In the genomic region with DNA sequence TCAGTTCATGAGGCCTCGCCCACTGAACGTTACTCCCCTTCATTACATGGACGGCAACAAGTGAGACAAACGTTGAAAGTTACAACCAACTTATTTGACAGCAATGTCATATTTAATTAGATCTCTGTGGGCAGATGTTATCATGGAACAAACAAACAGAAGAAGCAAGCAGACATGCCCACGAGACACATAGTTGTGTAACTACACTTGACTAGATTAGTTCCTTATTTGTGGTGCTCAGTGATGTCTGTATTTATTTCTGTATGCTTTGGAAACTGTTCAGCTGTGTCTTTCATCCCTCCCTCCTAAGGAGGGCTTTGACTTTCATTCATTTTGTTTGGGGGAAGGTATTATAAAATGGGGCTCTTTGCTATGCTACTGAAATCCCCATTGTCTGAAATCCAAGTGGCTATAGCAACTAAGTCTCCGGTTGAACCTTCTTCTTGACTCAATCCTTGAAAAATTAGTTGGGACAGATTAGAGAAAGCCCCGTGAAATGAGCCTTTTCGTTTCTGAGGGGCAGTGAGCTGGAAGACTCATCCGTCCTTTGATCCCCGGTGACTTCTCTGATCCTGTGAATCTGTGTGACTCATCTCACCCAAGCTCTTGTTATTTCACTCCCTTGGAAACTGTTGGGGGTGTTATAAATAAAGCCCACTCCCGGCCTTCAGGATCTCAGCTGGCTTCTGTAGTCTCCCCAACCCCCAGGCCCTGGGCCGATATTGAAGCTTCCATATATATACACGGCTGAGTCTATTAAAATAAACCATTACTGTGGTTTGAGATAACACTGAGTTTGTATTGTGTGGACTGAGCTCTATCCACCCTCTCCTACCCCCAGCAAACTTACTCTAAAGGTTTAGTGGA, we compare ENCODE assay signal across 27 mouse cellular contexts. TPM values are rescaled to one million over a fixed set of nuclear protein-coding genes. Genes with fewer than 3 reads are reported as not detected.
DNase-seq lines count a peak whose midpoint lies in the region; ATAC-seq and TF ChIP-seq lines count a peak whose summit lies in the region.
"Had no signal": no experiment of that assay in that cellular context is flagged by ENCODE, and none has a peak within 500 bp of the region (broad histone marks: within the 10 kb centered on the region; RNA-seq: fewer than 3 reads in every experiment).

No protein-coding gene starts in this region.

- no peak overlapping the region for H3K9ac ChIP-seq in midbrain, embryonic 15.5 days
- H3K9ac ChIP-seq: embryonic facial prominence, embryonic 12.5 days; heart, embryonic 12.5 days; hindbrain, embryonic 13.5 days; liver, embryonic 12.5 days; neural tube, embryonic 13.5 days had no signal

- no peak for ATAC-seq in midbrain, embryonic 15.5 days (replicated peaks)
- peak; percentile 57 for ATAC-seq in Patski
- peak; percentile 79 for ATAC-seq in megakaryocyte progenitor cell, adult 5-6 weeks (replicated peaks; ENCODE audit: poor library complexity)
- ATAC-seq: forebrain, embryonic 14.5 days; liver, embryonic 12.5 days had no signal

- H3K4me3 ChIP-seq in midbrain, embryonic 10.5 days = no peak overlapping the region
- H3K4me3 ChIP-seq in midbrain, embryonic 15.5 days = no peak overlapping the region
- H3K4me3 ChIP-seq: embryonic facial prominence, embryonic 12.5 days; erythroblast, embryonic 14.5 days; heart, embryonic 12.5 days; hindbrain, embryonic 13.5 days; left cerebral cortex, adult 2 months; liver, embryonic 12.5 days; neural tube, embryonic 13.5 days had no signal

- H3K9me3 ChIP-seq in midbrain, embryonic 10.5 days (replicated peaks) = no peaks in the 10 kb centered on the region
- H3K9me3 ChIP-seq in midbrain, embryonic 15.5 days = no peaks in the 10 kb centered on the region
- H3K9me3 ChIP-seq: embryonic facial prominence, embryonic 12.5 days; heart, embryonic 12.5 days; hindbrain, embryonic 13.5 days; liver, embryonic 12.5 days; neural tube, embryonic 13.5 days had no signal

- H3K36me3 ChIP-seq in midbrain, embryonic 10.5 days = no peaks in the 10 kb centered on the region
- H3K36me3 ChIP-seq in midbrain, embryonic 15.5 days (replicated peaks) = no peaks in the 10 kb centered on the region
- H3K36me3 ChIP-seq: embryonic facial prominence, embryonic 12.5 days; heart, embryonic 12.5 days; hindbrain, embryonic 13.5 days; liver, embryonic 12.5 days; neural tube, embryonic 13.5 days had no signal

- in situ Hi-C loops in Patski (cut with MboI; ENCODE audit: low pct_unique_long_range_greater_than_20kb) = no loop called here

- H3K4me2 ChIP-seq in midbrain, embryonic 15.5 days = no peak overlapping the region
- H3K4me2 ChIP-seq: embryonic facial prominence, embryonic 12.5 days; heart, embryonic 12.5 days; hindbrain, embryonic 13.5 days; liver, embryonic 12.5 days; neural tube, embryonic 13.5 days had no signal

- H3K27ac ChIP-seq in midbrain, embryonic 10.5 days (replicated peaks) = 0 out of 2 replicates have a peak overlapping the region, but pooled peaks have one; percentile 10
- H3K27ac ChIP-seq in midbrain, embryonic 15.5 days = no peak overlapping the region
- H3K27ac ChIP-seq: embryonic facial prominence, embryonic 12.5 days; hindbrain, embryonic 13.5 days; left cerebral cortex, adult 2 months; liver, embryonic 12.5 days; neural tube, embryonic 13.5 days had no signal

- DNase-seq in midbrain, embryonic 10.5 days (ENCODE audit: low spot score) = peak; percentile 41
- no peak for DNase-seq in Patski (ENCODE audit: low read depth, low spot score)
- DNase-seq in liver = no peak
- no peak for DNase-seq in ovary, postnatal 36 days (ENCODE audit: low spot score)
- DNase-seq in urinary bladder, adult 2 months (ENCODE audit: low spot score) = no peak
- DNase-seq: adrenal gland, postnatal 36 days; cerebellum, adult 8-10 months; heart, postnatal 14 days; kidney, postnatal 36 days; layer of hippocampus, adult 9-11 months; lung, adult 2 months; lung, postnatal 4 days; right cerebral cortex, postnatal 14 days had no signal

- H3K27me3 ChIP-seq in midbrain, embryonic 10.5 days (ENCODE audit: low read depth, poor library complexity, severe bottlenecking) = peaks cover 22% of the 10 kb centered on the region; the same call in 1 of the 2 replicates
- no peaks in the 10 kb centered on the region for H3K27me3 ChIP-seq in midbrain, embryonic 15.5 days (replicated peaks)
- H3K27me3 ChIP-seq in Patski = no peaks in the 10 kb centered on the region
- H3K27me3 ChIP-seq: embryonic facial prominence, embryonic 12.5 days; heart, embryonic 12.5 days; hindbrain, embryonic 13.5 days; liver, embryonic 12.5 days; neural tube, embryonic 13.5 days had no signal

- no peak for TF ChIP-seq CTCF in Patski (IDR thresholded peaks at IDR 0.05)

- WGBS in midbrain, embryonic 10.5 days = 35% methylated on average over 13 of the region's 13 CpGs
- 25% methylated on average over 13 of the region's 13 CpGs for WGBS in midbrain, embryonic 15.5 days

- H3K4me1 ChIP-seq in midbrain, embryonic 10.5 days = peaks cover 41% of the 10 kb centered on the region
- no peaks in the 10 kb centered on the region for H3K4me1 ChIP-seq in midbrain, embryonic 15.5 days
- H3K4me1 ChIP-seq: heart, embryonic 12.5 days; hindbrain, embryonic 13.5 days; neural tube, embryonic 13.5 days had no signal

- CTCF ChIA-PET in Patski (lab: Charles Lee) = interaction anchor here (1.0 kb wide), 1 partner anchor 14 kb away, joined by 3 read pairs; no protein-coding TSS in a partner anchor

- POLR2A ChIA-PET in Patski (lab: Charles Lee) = no interaction called here

RNA-seq across cellular contexts. Expression of a gene that starts 12.4 kb away (rescaled TPM):
- polyA plus RNA-seq in midbrain, embryonic 10.5 days (2016; fragmentation: Nextera tagmentation; extraction: Ambion mirVana) = 1.8 and 2.6 TPM in 2 replicates
- 1.9 and 2.3 TPM in 2 replicates for polyA plus RNA-seq in midbrain, embryonic 15.5 days (2015; fragmentation: Nextera tagmentation; extraction: Ambion mirVana)
- not detected for polyA plus RNA-seq in Patski (2021)
- 0.27 TPM in 1 of 2 replicates, not detected in the other for total RNA-seq in megakaryocyte progenitor cell, adult 5-6 weeks (2015)
- not detected in 2 replicates for total RNA-seq in megakaryocyte progenitor cell, adult 5-6 weeks (2017)
- polyA plus RNA-seq in urinary bladder, adult 2 months (2012; rRNA removed) = 2.5 and 2.6 TPM in 2 replicates
- total RNA-seq: ES-E14 had no signal

RNA-seq across cellular contexts. Expression of a gene that starts 28.7 kb away (rescaled TPM):
- polyA plus RNA-seq in midbrain, embryonic 10.5 days (2016; fragmentation: Nextera tagmentation; extraction: Ambion mirVana) = not detected in 2 replicates
- polyA plus RNA-seq in midbrain, embryonic 15.5 days (2015; fragmentation: Nextera tagmentation; extraction: Ambion mirVana) = not detected in 2 replicates
- not detected for polyA plus RNA-seq in Patski (2021)
- total RNA-seq in megakaryocyte progenitor cell, adult 5-6 weeks (2015) = not detected in 2 replicates
- total RNA-seq in megakaryocyte progenitor cell, adult 5-6 weeks (2017) = not detected in 2 replicates
- polyA plus RNA-seq in urinary bladder, adult 2 months (2012; rRNA removed) = 0.07 and 0.23 TPM in 2 replicates
- total RNA-seq: adrenal gland, postnatal 36 days; ES-E14; heart, postnatal 14 days had no signal
- polyA plus RNA-seq: embryonic facial prominence, embryonic 12.5 days; erythroblast, embryonic 14.5 days; forebrain, embryonic 14.5 days; gonadal fat pad, adult 2 months; heart, embryonic 12.5 days; hindbrain, embryonic 13.5 days; kidney, embryonic 14.5 days; limb, embryonic 11.5 days; liver, embryonic 12.5 days; neural tube, embryonic 13.5 days had no signal
